Mouse (Mus musculus): ENCODE results near the gene Megf6.
A peak's percentile ranks its signal among the peaks of the same experiment; 100 is the strongest.

The Megf6 gene

GRCm38 (mm10) chr4:154159961-154160537 is 10.5 kb upstream of the Megf6 start:
- no peak for DNase-seq (ENCODE audit: low spot score)

GRCm38 (mm10) chr4:154160538-154161390 is 9.8 kb upstream of the Megf6 start, which contains the start of gene Tprgl:
Tprgl (minus strand) TSS chr4:154160666.
- peak; percentile 85 for DNase-seq (ENCODE audit: low spot score)

- DNase-seq (ENCODE audit: low spot score) = no peak
Measured at GRCm38 (mm10) chr4:154163296-154163695, 7.2 kb upstream of the Megf6 start.

- peak; percentile 65 for DNase-seq (ENCODE audit: low spot score)
Measured at GRCm38 (mm10) chr4:154167053-154167452, 3.5 kb upstream of the Megf6 start.

GRCm38 (mm10) chr4:154170021-154170420 is 509 bp upstream of the Megf6 start:
- no peak for DNase-seq (ENCODE audit: low spot score)

GRCm38 (mm10) chr4:154171151-154171930 is 811 bp downstream of the Megf6 start:
- DNase-seq (ENCODE audit: low spot score) = no peak

- DNase-seq (ENCODE audit: low spot score) = no peak
Measured at GRCm38 (mm10) chr4:154171931-154172604, 1.5 kb downstream of the Megf6 start.

GRCm38 (mm10) chr4:154177257-154177656 is 6.7 kb downstream of the Megf6 start:
- no peak for DNase-seq (ENCODE audit: low spot score)

- no peak for DNase-seq (ENCODE audit: low spot score)
Measured at GRCm38 (mm10) chr4:154181001-154181400, 10.5 kb downstream of the Megf6 start.

- no peak for DNase-seq (ENCODE audit: low spot score)
Measured at GRCm38 (mm10) chr4:154183566-154183965, 13.0 kb downstream of the Megf6 start.

- DNase-seq (ENCODE audit: low spot score) = no peak
Measured at GRCm38 (mm10) chr4:154185001-154185400, 14.5 kb downstream of the Megf6 start.

GRCm38 (mm10) chr4:154186002-154186537 is 15.5 kb downstream of the Megf6 start:
- no peak for DNase-seq (ENCODE audit: low spot score)

GRCm38 (mm10) chr4:154188948-154189347 is 18.4 kb downstream of the Megf6 start:
- DNase-seq (ENCODE audit: low spot score) = no peak

GRCm38 (mm10) chr4:154197961-154198360 is 27.4 kb downstream of the Megf6 start:
- DNase-seq (ENCODE audit: low spot score) = no peak

GRCm38 (mm10) chr4:154198377-154198961 is 27.9 kb downstream of the Megf6 start:
- no peak for DNase-seq (ENCODE audit: low spot score)

GRCm38 (mm10) chr4:154201511-154201910 is 31.0 kb downstream of the Megf6 start:
- DNase-seq (ENCODE audit: low spot score) = no peak

- DNase-seq (ENCODE audit: low spot score) = no peak
Measured at GRCm38 (mm10) chr4:154204532-154204931, 34.0 kb downstream of the Megf6 start.

- DNase-seq (ENCODE audit: low spot score) = no peak
Measured at GRCm38 (mm10) chr4:154205392-154205791, 34.9 kb downstream of the Megf6 start.

GRCm38 (mm10) chr4:154207261-154207660 is 36.7 kb downstream of the Megf6 start:
- DNase-seq (ENCODE audit: low spot score) = no peak

GRCm38 (mm10) chr4:154209054-154209453 is 38.5 kb downstream of the Megf6 start:
- no peak for DNase-seq (ENCODE audit: low spot score)

- no peak for DNase-seq (ENCODE audit: low spot score)
Measured at GRCm38 (mm10) chr4:154209825-154210224, 39.3 kb downstream of the Megf6 start.
